Mouse (Mus musculus) T-cell, adult 2 months (primary cell): ENCODE data around the gene Cant1.
A peak's percentile ranks its signal among the peaks of the same experiment; 100 is the strongest.

Source experiments
- DNase-seq: peaks from one replicate; pipeline ENCODE4 v3.0.0; 2022; ENCODE audit warnings: low spot score

Gene Cant1

DNA sequence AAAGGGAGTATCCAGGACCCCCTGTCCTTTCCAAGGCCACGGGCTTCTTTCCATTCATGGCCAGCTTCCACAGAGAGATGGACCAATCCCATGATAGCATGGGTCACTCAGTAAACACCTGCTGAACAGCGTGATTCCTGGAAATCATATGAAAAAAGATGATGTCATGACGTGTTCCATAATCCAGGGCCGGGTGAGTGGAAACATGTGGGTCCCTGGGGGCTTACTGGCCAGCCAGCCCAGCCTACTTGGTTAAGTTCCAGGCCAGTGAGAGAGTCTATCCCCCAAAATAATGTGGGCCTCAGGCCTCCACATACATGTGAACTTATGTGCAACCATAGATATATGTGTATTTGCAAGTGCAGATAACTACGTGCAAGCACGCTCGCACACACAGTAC is 47.0 kb downstream of the Cant1 start:
- DNase-seq = no peak

DNA sequence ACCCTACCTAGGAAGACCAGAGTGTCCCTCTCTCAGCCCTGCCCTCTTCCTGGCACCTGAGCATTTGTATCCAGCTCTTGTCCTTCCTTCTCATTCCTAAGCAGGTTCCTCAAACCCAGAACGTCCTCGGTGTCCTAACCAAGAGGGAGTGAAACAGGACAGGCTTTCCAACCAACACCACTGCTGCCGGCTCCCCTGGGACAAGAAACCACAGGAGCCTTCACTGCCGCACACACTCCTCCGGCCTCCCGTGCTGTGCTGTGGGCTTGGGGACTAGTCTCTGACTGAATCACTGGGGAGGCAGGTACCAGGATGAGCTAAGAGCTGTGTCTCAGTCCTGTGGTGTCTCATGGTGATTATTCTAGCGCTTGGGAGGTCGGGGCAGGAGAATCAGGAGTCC is 49.2 kb downstream of the Cant1 start:
- DNase-seq = no peak

DNA sequence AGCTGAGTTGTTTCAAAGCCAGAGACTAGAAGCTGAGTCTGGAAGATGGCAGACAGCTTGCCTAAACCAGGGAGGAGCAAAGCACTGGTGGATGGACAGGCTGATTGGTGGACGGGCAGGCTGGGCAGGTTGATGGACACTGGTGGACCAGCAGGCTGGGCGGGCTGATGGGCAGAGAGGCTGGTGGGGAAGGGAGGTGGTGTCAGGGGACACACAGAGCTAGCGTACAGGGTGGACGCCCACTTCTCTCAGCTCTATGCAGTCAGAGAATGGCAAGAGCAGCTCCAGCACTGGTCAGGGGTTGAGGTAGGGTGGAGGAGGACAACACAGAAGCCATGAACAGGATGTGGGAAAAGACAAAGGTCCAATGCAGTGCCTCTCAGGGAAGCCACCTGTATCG is 49.6 kb downstream of the Cant1 start:
- no peak for DNase-seq

DNA sequence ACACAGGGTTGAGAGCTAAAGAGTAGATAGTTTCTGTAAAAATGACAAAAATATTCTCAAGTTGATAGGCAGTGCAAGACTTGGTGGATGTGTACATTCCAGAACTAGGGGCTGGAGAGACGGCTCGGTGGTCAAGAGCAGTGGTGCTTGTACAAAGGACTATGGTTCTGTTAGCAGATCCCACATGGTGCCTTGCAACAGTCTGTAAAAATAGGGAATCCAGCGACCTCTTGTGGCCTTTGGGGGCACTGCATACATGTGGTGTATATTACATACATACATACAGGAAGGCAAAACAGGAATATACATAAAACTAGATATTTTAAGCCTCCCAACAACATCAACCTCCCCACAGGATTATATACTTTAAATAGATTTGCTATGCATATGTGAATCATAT is 50.6 kb downstream of the Cant1 start:
- peak; percentile 43 for DNase-seq

DNA sequence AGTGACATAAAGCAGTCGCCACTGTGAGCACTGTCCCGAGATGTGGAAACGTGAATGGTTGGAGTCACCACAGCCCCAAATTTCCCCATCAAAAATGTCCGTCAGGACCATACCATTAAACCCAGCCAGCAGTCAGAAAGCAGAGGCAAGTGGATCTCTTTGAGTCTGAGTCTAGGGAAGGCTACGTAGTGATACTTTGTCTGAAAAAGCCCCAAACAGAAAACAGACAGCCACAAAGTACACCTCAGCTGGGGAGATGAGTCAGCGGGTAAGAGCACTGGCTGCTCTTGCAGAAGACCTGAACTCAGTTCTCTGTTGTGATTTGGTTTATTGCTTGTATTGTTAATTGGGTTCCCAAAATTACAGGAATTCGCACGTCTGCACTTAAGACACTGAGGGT is 52.3 kb downstream of the Cant1 start:
- DNase-seq = no peak

DNA sequence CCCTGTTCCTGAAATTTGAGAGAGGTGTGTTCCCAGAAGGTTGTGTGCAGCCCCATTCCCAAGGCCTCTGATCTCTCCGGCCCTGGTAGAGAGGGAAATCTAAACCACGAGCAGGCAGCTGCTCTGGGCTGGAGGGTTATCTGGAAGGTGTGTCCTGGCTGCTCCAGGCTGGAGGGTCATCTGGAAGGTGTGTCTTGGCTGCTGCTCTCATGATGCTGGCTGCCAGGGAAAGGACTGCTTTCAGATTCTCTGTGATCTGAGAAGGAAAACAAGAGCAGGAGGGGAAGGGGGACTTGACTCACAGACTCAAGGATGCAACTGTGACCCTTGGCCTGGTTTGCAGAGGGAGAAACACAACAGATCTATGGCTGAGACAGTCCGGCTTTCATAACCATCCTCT is 52.8 kb downstream of the Cant1 start:
- no peak for DNase-seq

DNA sequence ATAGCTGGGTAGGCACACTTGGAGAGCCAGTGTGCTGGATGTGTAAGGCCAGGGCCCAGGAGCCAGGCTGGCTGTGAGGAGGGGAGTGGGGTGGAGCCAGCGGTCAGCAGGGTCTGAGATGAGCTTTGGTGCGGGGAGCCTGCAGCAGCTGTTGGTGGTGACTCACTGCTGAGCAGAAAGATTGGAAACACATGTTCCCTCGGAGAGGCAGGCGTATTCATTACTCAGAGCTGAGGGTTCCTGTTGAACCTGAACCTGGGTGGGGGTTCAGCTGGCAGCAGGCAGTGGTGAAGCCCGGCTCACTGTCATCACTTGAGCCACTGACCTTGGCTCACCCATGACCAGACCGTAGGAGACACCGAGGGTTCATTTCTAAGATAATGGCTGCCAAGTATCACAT is 53.7 kb downstream of the Cant1 start:
- no peak for DNase-seq

DNA sequence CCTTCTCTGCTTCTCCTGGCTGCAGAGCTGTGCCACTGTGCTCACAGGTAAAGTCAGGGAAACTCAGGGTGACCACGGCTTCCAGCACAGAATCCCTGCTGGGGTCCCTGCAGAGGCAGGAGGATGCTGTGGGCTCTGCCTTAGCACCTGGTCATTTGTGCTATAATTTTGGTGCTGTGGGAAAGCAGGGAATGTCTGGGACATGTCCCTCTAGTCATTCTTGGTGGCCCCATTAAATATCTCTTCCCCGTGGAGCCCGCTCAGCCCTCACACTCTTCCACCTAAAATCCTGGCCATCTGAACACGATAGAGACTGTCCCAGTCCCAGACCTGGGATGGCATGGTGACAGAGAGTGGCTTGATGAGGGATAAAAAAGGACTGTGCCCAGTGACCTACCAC is 54.9 kb downstream of the Cant1 start:
- no peak for DNase-seq

DNA sequence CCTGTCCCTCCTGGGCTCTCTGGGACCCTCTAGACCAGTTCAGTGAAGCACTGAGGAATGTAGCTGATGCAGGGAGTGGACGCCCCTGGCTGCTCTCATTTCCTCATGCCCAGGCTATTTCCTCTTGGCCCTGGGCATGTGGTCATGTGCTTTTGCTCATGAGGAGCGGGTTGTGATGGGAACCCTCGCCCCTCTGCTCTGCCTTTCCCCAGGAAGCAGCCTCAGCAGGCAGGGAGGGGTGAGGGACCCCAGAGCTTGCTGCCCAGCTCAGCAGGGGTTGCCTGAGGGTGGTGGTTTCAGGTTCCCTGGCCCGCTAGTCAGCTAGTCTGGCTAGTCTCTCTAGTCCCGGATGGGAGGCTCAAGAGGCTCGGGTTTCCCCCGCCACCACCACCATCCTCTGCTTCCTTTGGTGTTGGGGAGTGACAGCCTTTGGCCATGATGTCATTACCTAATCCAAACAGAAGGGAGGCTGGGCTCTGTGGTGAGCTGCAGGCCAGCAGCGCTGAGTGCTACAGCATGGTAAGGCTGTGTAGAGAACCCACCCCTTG is 55.8 kb downstream of the Cant1 start:
- peak; percentile 31 for DNase-seq

DNA sequence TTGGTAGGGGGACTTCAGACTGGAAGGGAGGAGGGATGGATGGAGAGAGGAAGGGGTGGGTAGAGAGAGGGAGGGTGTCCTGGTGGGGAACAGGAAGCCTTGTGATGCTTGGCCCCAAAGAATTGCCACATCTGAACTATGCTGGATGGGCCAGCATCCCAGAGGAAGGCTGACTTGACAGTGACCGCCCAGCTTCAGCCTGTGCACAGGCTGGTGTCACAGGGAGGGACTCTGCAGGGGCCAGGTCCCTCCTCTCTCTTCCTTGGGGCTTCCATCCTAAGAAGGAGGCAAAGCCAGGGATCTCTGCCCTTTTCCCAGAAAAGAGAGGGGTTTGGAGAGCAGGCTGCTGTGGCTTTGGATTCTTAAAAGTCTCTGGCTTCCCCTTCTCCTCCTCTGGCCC is 56.4 kb downstream of the Cant1 start:
- no peak for DNase-seq

DNA sequence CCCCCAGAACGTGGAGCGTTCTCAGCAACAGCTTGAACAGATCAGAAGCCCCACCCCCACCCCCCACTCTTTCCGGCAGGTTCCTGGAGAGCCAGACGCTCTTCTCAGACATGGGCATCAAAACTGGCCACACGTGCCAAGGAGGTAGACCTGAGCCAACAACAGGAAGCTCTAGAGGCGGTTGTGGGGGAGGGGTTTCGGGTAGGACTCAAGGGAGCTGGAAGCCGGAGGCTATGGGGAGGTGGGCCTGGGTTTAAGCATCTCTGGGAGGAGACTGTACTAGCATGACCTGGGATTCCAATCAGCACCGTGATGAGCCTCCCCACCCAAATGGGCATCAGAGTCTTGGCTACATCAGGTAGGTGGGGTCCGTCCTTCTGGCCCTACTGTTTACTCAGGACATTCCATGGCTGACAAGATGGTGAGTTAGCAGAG is 58.0 kb downstream of the Cant1 start:
- DNase-seq = peak; percentile 60

DNA sequence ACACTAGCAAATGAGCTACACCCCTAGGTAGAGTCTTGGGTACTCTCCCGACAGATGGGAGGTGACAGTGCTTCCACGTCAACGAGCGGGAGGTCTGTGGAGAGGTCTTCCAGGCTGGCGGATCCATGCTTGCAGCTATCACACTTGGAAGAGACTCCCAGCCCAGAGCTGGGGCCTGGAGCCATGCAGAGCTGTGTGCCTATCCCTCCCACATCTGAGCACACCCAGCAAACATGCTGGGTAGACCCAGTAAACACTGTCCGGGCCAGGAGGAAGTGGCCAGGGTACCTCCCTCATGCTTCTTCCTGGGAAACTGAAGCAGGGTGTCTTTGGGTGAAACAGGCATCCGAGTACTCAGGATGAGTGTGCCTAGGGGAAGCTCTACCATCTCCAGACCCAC is 58.4 kb downstream of the Cant1 start:
- no peak for DNase-seq
